In genomic region chr12:3427891-3428775, GRCm38 (mm10) we compare ENCODE assay signal across 8 mouse cellular contexts. TPM values are rescaled to one million over a fixed set of nuclear protein-coding genes. Genes with fewer than 3 reads are reported as not detected.
A peak's percentile ranks its signal among the peaks of the same experiment; 100 is the strongest.
DNase-seq lines count a peak whose midpoint lies in the region; ATAC-seq and TF ChIP-seq lines count a peak whose summit lies in the region.

No protein-coding gene starts in this region.

- peak; percentile 44 for DNase-seq in cerebellum, adult 9-11 months
- no peak for DNase-seq in cerebellum, postnatal 4 days (ENCODE audit: low spot score in 2 of 2)
- no peak for DNase-seq in testis, postnatal 10 days (ENCODE audit: low spot score)
- no peak for DNase-seq in adrenal gland, adult 18-20 months (ENCODE audit: low spot score in 2 of 2)
- DNase-seq in gastrocnemius, postnatal 36 days = no peak
- DNase-seq in cerebellum, postnatal 14 days = no peak

- H3K9me3 ChIP-seq in liver, embryonic 12.5 days (replicated peaks) = no peaks in the 10 kb centered on the region

- 45% methylated on average over 11 of the region's 11 CpGs for WGBS in liver, embryonic 12.5 days (ENCODE audit: insufficient replicate concordance)

- peak overlapping the region; percentile 87 for H3K4me2 ChIP-seq in liver, embryonic 12.5 days

- intact Hi-C loops in gastrocnemius, postnatal 36 days (cut with DNase I) = loop anchor here (5.0 kb wide), 1 partner anchor 61 kb away; the partner anchor contains the start of gene Kif3c

- H3K4me1 ChIP-seq in testis, adult 2 months (ENCODE audit: control insufficient read depth, insufficient read depth, low read length) = no peaks in the 10 kb centered on the region; the same call in none of the 2 replicates
- peaks cover 52% of the 10 kb centered on the region for H3K4me1 ChIP-seq in liver, embryonic 12.5 days

- H3K27ac ChIP-seq in testis, adult 2 months (ENCODE audit: control insufficient read depth, insufficient read depth, low read depth, low read length) = peak overlapping the region; percentile 100
- H3K27ac ChIP-seq in liver, embryonic 12.5 days = peak overlapping the region; percentile 99

- TF ChIP-seq POLR2A in testis, adult 2 months (IDR thresholded peaks at IDR 0.05; ENCODE audit: control insufficient read depth, low read depth, low read length) = no peak

- H3K4me3 ChIP-seq in testis, adult 2 months (ENCODE audit: control insufficient read depth, low read depth, low read length) = peak overlapping the region; percentile 98
- peak overlapping the region; percentile 98 for H3K4me3 ChIP-seq in liver, embryonic 12.5 days

- no peak for TF ChIP-seq CTCF in testis, adult 2 months (IDR thresholded peaks at IDR 0.05; ENCODE audit: control insufficient read depth, insufficient read depth, insufficient replicate concordance, low read depth, low read length)

- H3K36me3 ChIP-seq in testis, adult 2 months (ENCODE audit: control insufficient read depth, insufficient read depth, low read length) = no peaks in the 10 kb centered on the region
- H3K36me3 ChIP-seq in liver, embryonic 12.5 days = peaks cover 11% of the 10 kb centered on the region

- H3K27me3 ChIP-seq in testis, adult 2 months (ENCODE audit: control insufficient read depth, insufficient read depth, low read length) = no peaks in the 10 kb centered on the region
- no peaks in the 10 kb centered on the region for H3K27me3 ChIP-seq in liver, embryonic 12.5 days (replicated peaks)

- ATAC-seq in liver, embryonic 12.5 days = no peak

- peak overlapping the region; percentile 99 for H3K9ac ChIP-seq in liver, embryonic 12.5 days

RNA-seq across cellular contexts. Expression of gene Asxl2, which starts 1.5 kb away (rescaled TPM):
- polyA plus RNA-seq in testis, adult 2 months (2012; rRNA removed) = 10.4 and 10.9 TPM in 2 replicates
- polyA plus RNA-seq in liver, embryonic 12.5 days (2016; fragmentation: Nextera tagmentation; extraction: Ambion mirVana) = 15.4 and 16.7 TPM in 2 replicates
- 10 to 100 TPM; 24.9 to 33.6 TPM for total RNA-seq in adrenal gland, adult 18-20 months (2021)
- 10 to 100 TPM; 13.8 to 17.4 TPM for total RNA-seq in gastrocnemius, postnatal 36 days (2021)
